Mouse (Mus musculus) heart, adult 2 months (tissue): ENCODE results near the gene Kcnd2.

ENCODE experiments used
- CTCF ChIP-seq: fragments of 200-600 bp; IDR thresholded peaks from 2 replicates; pipeline ENCODE4 v1.8.1; 2022; ENCODE audit warnings: antibody characterized with exemption, mild to moderate bottlenecking, moderate library complexity
- POLR2A ChIP-seq: fragments of 200-500 bp; IDR thresholded peaks from 2 replicates; pipeline ENCODE4 v1.6.1; 2011; ENCODE audit warnings: mild to moderate bottlenecking, low read depth, low read length, control low read depth; ENCODE audit not compliant: insufficient read depth

- TF ChIP-seq POLR2A (no peak), CTCF (no peak)
Measured at GRCm38 (mm10) chr6:21510621-21511239, 295.4 kb downstream of the Kcnd2 start.
